Mouse (Mus musculus) CH12.LX (cell line): ENCODE results near the gene Cited4.

Source experiments
- BHLHE40 ChIP-seq: IDR thresholded peaks from 2 replicates; pipeline ENCODE4 v1.6.1; 2011; ENCODE audit warnings: mild to moderate bottlenecking, low read depth, low read length, improper control_type of control experiment
- CHD2 ChIP-seq: IDR thresholded peaks from 2 replicates; pipeline ENCODE4 v1.6.1; 2011; ENCODE audit warnings: low read length, improper control_type of control experiment
- CTCF ChIP-seq, 2 experiments: IDR thresholded peaks in 1 of 2; conservative IDR thresholded peaks in 1 of 2; 2 replicates each; pipeline ENCODE4 v1.5.1; 2011 to 2012; ENCODE audit warnings: low read depth in 2 of 2, low read length in 2 of 2, improper control_type of control experiment in 1 of 2, inconsistent platforms in 1 of 2, mild to moderate bottlenecking in 1 of 2, moderate library complexity in 1 of 2
- EP300 ChIP-seq: IDR thresholded peaks from 2 replicates; pipeline ENCODE4 v1.6.1; 2011; ENCODE audit warnings: low read length, improper control_type of control experiment
- MAX ChIP-seq: IDR thresholded peaks from 2 replicates; pipeline ENCODE4 v1.6.1; 2011; ENCODE audit warnings: low read length, improper control_type of control experiment
- MXI1 ChIP-seq: IDR thresholded peaks from 2 replicates; pipeline ENCODE4 v1.6.1; 2011; ENCODE audit warnings: mild to moderate bottlenecking, low read depth, low read length, improper control_type of control experiment
- POLR2A ChIP-seq: IDR thresholded peaks from 2 replicates; pipeline ENCODE4 v1.6.1; 2011; ENCODE audit warnings: low read depth, mild to moderate bottlenecking, improper control_type of control experiment, low read length
- POLR2AphosphoS2 ChIP-seq: IDR thresholded peaks from 2 replicates; pipeline ENCODE4 v1.6.1; 2011; ENCODE audit warnings: low read depth, low read length, improper control_type of control experiment
- RCOR1 ChIP-seq: conservative IDR thresholded peaks from 2 replicates; pipeline ENCODE4 v1.6.1; 2012; ENCODE audit warnings: low read depth, mild to moderate bottlenecking, inconsistent platforms, low read length, improper control_type of control experiment
- USF1 ChIP-seq: IDR thresholded peaks from 2 replicates; pipeline ENCODE4 v1.6.1; 2014; ENCODE audit warnings: low read depth, mild to moderate bottlenecking, inconsistent platforms, low read length, improper control_type of control experiment
- ZKSCAN1 ChIP-seq: IDR thresholded peaks from 2 replicates; pipeline ENCODE4 v1.6.1; 2012; ENCODE audit warnings: low read depth, inconsistent platforms, low read length, improper control_type of control experiment, borderline replicate concordance

DNA sequence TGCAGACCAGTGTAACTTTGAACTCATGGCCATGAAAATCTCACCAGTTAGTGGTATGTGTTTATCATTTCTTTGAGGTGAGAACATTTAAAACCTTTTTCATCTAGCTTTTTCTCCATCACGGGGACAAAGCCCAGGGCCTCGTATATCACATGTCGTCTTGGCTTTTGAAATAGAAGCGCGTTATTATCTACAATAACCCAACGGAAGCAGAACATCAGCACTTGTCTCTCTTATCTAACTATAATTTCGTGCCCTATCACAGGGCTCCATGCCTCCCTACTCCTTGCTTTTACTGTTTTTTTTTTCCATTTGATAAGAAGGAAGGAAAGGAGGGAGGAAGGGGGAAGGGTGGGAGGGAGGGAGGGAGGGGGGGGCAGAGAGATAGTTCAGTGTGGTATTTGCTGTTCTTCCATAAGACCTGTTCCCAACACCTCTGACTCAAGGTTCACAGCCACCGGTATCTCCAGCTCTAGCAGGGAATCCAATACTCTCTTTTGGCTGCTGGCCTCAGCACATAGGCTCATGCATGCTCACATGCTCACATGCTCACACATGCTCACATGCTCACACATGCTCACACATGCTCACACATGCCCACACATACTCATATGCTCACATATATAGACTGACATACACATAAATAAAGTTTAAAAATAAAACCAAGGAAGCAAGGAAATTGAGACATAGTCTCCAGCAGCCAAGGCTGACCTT is 36.0 kb upstream of the Cited4 start:
- TF ChIP-seq CTCF (conservative IDR thresholded peaks at IDR 0.05 in 1 of 2, IDR thresholded peaks at IDR 0.05 in 1 of 2; ENCODE audit: low read depth in 2 of 2, low read length in 2 of 2) (no peak), BHLHE40 (no peak), MXI1 (no peak), EP300 (no peak), POLR2A (no peak), CHD2 (no peak), POLR2AphosphoS2 (no peak), USF1 (no peak), MAX (no peak), ZKSCAN1 (no peak), RCOR1 (no peak)
